Mouse (Mus musculus) myocyte (in vitro differentiated cells): ENCODE results near the gene Glis3. TPM values are rescaled to one million over a fixed set of nuclear protein-coding genes. Genes with fewer than 3 reads are reported as not detected.

Experiments
- H3K27me3 ChIP-seq: one replicate; pipeline ENCODE4 v1.6.1; 2011; ENCODE audit not compliant: control insufficient read depth, insufficient read depth, insufficient read length
- H3K36me3 ChIP-seq: one replicate; pipeline ENCODE4 v1.6.1; 2011; ENCODE audit not compliant: control insufficient read depth, insufficient read depth
- H3K4me2 ChIP-seq: one replicate; pipeline ENCODE4 v1.6.1; 2011; ENCODE audit warnings: low read depth, control low read depth
- H3K4me3 ChIP-seq: one replicate; pipeline ENCODE4 v1.5.1; 2011; ENCODE audit warnings: mild to moderate bottlenecking, control low read depth, moderate library complexity
- H3K79me2 ChIP-seq: one replicate; pipeline ENCODE4 v1.6.1; 2011; ENCODE audit not compliant: control insufficient read depth, insufficient read depth
- H3ac ChIP-seq: one replicate; pipeline ENCODE4 v1.6.1; 2011; ENCODE audit not compliant: control insufficient read depth, insufficient read length
- CEBPB ChIP-seq: IDR thresholded peaks from 2 replicates; pipeline ENCODE4 v1.6.1; 2011; ENCODE audit warnings: mild to moderate bottlenecking, moderate library complexity; ENCODE audit not compliant: poor library complexity, insufficient read depth, severe bottlenecking
- E2F4 ChIP-seq: IDR thresholded peaks from one replicate; pipeline ENCODE4 v1.6.1; 2011; ENCODE audit warnings: mild to moderate bottlenecking, control low read depth, moderate library complexity; ENCODE audit not compliant: insufficient read depth
- MAX ChIP-seq: IDR thresholded peaks from one replicate; pipeline ENCODE4 v1.6.1; 2011; ENCODE audit warnings: low read depth, mild to moderate bottlenecking, control low read depth
- MYOD1 ChIP-seq, 3 experiments: IDR thresholded peaks; one replicate each; pipeline ENCODE4 v1.6.1; 2011; ENCODE audit warnings: control low read depth in 2 of 3, low read depth in 2 of 3, mild to moderate bottlenecking in 2 of 3, moderate library complexity in 1 of 3; ENCODE audit not compliant: insufficient read length in 2 of 3, control insufficient read depth in 1 of 3
- MYOG ChIP-seq, 3 experiments: IDR thresholded peaks; one replicate each; pipeline ENCODE4 v1.6.1; 2011; ENCODE audit warnings: control low read depth in 2 of 3, low read depth in 2 of 3, mild to moderate bottlenecking in 2 of 3; ENCODE audit not compliant: insufficient read length in 2 of 3, control insufficient read depth in 1 of 3, insufficient read depth in 1 of 3
- POLR2A ChIP-seq: IDR thresholded peaks from one replicate; pipeline ENCODE4 v1.6.1; 2011; ENCODE audit warnings: low read depth, mild to moderate bottlenecking, control low read depth, moderate library complexity; ENCODE audit not compliant: insufficient read length
- POLR2AphosphoS2 ChIP-seq: IDR thresholded peaks from one replicate; pipeline ENCODE4 v1.6.1; 2011; ENCODE audit warnings: low read depth, control low read depth; ENCODE audit not compliant: insufficient read length
- REST ChIP-seq: IDR thresholded peaks from one replicate; pipeline ENCODE4 v1.6.1; 2011; ENCODE audit warnings: mild to moderate bottlenecking, control low read depth, moderate library complexity; ENCODE audit not compliant: insufficient read depth, insufficient read length
- SRF ChIP-seq: IDR thresholded peaks from one replicate; pipeline ENCODE4 v1.6.1; 2011; ENCODE audit warnings: low read depth; ENCODE audit not compliant: control insufficient read depth, insufficient read length
- TCF12 ChIP-seq: IDR thresholded peaks from one replicate; pipeline ENCODE4 v1.6.1; 2011; ENCODE audit warnings: mild to moderate bottlenecking, control low read depth; ENCODE audit not compliant: poor library complexity, insufficient read depth, severe bottlenecking
- TCF3 ChIP-seq: IDR thresholded peaks from one replicate; pipeline ENCODE4 v1.6.1; 2011; ENCODE audit warnings: low read depth, control low read depth; ENCODE audit not compliant: insufficient read length
- USF1 ChIP-seq: IDR thresholded peaks from one replicate; pipeline ENCODE4 v1.6.1; 2011; ENCODE audit warnings: low read depth, mild to moderate bottlenecking, control low read depth, moderate library complexity
- polyA plus RNA-seq: library from polyadenylated mRNA; unstranded; fragments of >200 nt; fragmentation: generic; extraction: Trizol; gene quantifications from one replicate; pipeline ENCODE4 v1.2.1, GENCODE M21; 2012; ENCODE audit warnings: missing spikeins

Gene Glis3
- polyA plus RNA-seq, 1 experiment = 0.79 TPM

GRCm38 (mm10) chr19:28351068-28352066 lies 328.5 kb downstream of the Glis3 start:
- no peaks in the 10 kb centered on the region for H3K27me3 ChIP-seq
- no peak overlapping the region for H3ac ChIP-seq
- no peak overlapping the region for H3K4me2 ChIP-seq
- H3K4me3 ChIP-seq = no peak overlapping the region
- H3K36me3 ChIP-seq = no peaks in the 10 kb centered on the region
- H3K79me2 ChIP-seq = no peaks in the 10 kb centered on the region
- TF ChIP-seq POLR2A (no peak), CEBPB (no peak), E2F4 (no peak), MYOG (IDR thresholded peaks at IDR 0.05; ENCODE audit: control insufficient read depth in 1 of 3, insufficient read depth in 1 of 3, insufficient read length in 2 of 3, low read depth in 2 of 3) (no peak), USF1 (no peak), SRF (no peak), MAX (no peak), TCF3 (no peak), REST (no peak), POLR2AphosphoS2 (no peak), TCF12 (no peak), MYOD1 (IDR thresholded peaks at IDR 0.05; ENCODE audit: control insufficient read depth in 1 of 3, insufficient read length in 2 of 3, low read depth in 2 of 3) (no peak)

GRCm38 (mm10) chr19:28347080-28347825 lies 332.6 kb downstream of the Glis3 start:
- Histone ChIP-seq H3ac (no peak overlapping the region), H3K36me3 (no peaks in the 10 kb centered on the region), H3K79me2 (no peaks in the 10 kb centered on the region), H3K27me3 (no peaks in the 10 kb centered on the region), H3K4me2 (no peak overlapping the region), H3K4me3 (no peak overlapping the region)
- TF ChIP-seq POLR2A = no peak
- no peak for TF ChIP-seq TCF12
- TF ChIP-seq MYOG (IDR thresholded peaks at IDR 0.05; ENCODE audit: control insufficient read depth in 1 of 3, insufficient read depth in 1 of 3, insufficient read length in 2 of 3, low read depth in 2 of 3) = no peak
- no peak for TF ChIP-seq SRF
- TF ChIP-seq E2F4 = no peak
- no peak for TF ChIP-seq MAX
- no peak for TF ChIP-seq REST
- no peak for TF ChIP-seq TCF3
- no peak for TF ChIP-seq MYOD1 (IDR thresholded peaks at IDR 0.05; ENCODE audit: control insufficient read depth in 1 of 3, insufficient read length in 2 of 3, low read depth in 2 of 3)

GRCm38 (mm10) chr19:28343640-28344039 lies 336.2 kb downstream of the Glis3 start:
- H3K4me3 ChIP-seq = no peak overlapping the region
- TF ChIP-seq POLR2A (no peak), POLR2AphosphoS2 (no peak), SRF (no peak), REST (no peak), MAX (no peak), TCF12 (no peak), E2F4 (no peak), MYOG (IDR thresholded peaks at IDR 0.05; ENCODE audit: control insufficient read depth in 1 of 3, insufficient read depth in 1 of 3, insufficient read length in 2 of 3, low read depth in 2 of 3) (no peak), TCF3 (no peak), CEBPB (no peak), MYOD1 (IDR thresholded peaks at IDR 0.05; ENCODE audit: control insufficient read depth in 1 of 3, insufficient read length in 2 of 3, low read depth in 2 of 3) (no peak), USF1 (no peak)
- no peaks in the 10 kb centered on the region for H3K27me3 ChIP-seq
- no peak overlapping the region for H3K4me2 ChIP-seq
- H3K79me2 ChIP-seq = no peaks in the 10 kb centered on the region
- no peaks in the 10 kb centered on the region for H3K36me3 ChIP-seq
- H3ac ChIP-seq = no peak overlapping the region

GRCm38 (mm10) chr19:28337574-28337973 lies 342.3 kb downstream of the Glis3 start:
- TF ChIP-seq POLR2AphosphoS2 = no peak
- no peak for TF ChIP-seq SRF
- no peak for TF ChIP-seq REST
- peak; percentile 71 for TF ChIP-seq CEBPB
- H3K4me2 ChIP-seq = peak overlapping the region; percentile 27
- no peak overlapping the region for H3K4me3 ChIP-seq
- no peaks in the 10 kb centered on the region for H3K36me3 ChIP-seq
- no peaks in the 10 kb centered on the region for H3K79me2 ChIP-seq
- H3ac ChIP-seq = no peak overlapping the region
- H3K27me3 ChIP-seq = no peaks in the 10 kb centered on the region
